Mouse (Mus musculus) adrenal gland, postnatal 36 days (tissue): ENCODE results near the gene Gtf3c2. TPM values are rescaled to one million over a fixed set of nuclear protein-coding genes. Genes with fewer than 3 reads are reported as not detected.

Source experiments
- DNase-seq, 2 experiments: peaks; one replicate each; pipeline ENCODE4 v3.0.0; 2021; ENCODE audit warnings: mixed read lengths in 1 of 2
- total RNA-seq, 2 experiments: library from RNA; stranded (reverse); gene quantifications; 2 replicates each; pipeline ENCODE4 v1.2.3; 2021

Gtf3c2 gene
- total RNA-seq, 2 experiments from 2014 or later = 53.8 to 64.0 TPM

GRCm38 (mm10) chr5:31198616-31199320, 18.8 kb upstream of the Gtf3c2 start:
- peak in 1 of 2 experiments; percentile 7 for DNase-seq

DNA sequence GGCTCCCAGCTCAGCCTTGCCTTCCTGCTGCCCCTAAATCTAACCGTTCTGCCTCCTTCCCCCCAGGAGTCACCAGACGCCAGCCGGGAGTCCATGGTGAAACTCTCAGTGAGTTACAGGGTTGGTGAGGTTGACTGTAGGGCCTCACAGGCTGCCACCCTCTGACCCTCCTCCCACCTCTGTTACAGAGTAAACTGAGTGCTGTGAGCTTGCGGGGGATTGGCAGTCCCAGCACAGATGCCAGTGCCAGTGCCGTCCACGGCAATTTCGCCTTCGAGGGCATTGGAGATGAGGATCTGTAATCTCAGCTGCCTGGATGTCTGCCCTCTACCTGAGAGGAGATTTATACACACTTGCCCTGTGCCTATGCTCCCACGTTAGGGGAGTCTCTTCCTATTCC, 18.2 kb upstream of the Gtf3c2 start:
- DNase-seq = peak in 1 of 2 experiments; percentile 23

DNA sequence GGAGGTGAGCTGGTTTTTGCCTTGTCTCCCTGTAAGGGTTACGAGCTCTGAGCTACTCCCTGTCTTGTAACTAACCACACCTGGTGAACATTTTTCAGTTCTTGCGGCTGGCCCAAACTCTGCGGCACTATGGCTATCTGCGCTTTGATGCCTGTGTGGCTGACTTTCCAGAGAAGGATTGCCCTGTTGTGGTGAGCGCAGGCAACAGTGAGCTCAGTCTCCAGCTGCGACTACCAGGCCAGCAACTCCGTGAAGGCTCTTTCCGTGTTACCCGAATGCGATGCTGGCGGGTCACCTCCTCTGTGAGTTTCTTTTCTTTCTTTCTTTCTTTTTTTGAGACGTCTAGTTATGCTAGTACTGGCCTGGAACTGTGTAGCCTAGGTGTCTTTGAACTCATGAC, 17.1 kb upstream of the Gtf3c2 start:
- DNase-seq = no peak

GRCm38 (mm10) chr5:31196207-31196606, 16.3 kb upstream of the Gtf3c2 start:
- no peak for DNase-seq

GRCm38 (mm10) chr5:31195671-31196070, 15.7 kb upstream of the Gtf3c2 start:
- no peak for DNase-seq

DNA sequence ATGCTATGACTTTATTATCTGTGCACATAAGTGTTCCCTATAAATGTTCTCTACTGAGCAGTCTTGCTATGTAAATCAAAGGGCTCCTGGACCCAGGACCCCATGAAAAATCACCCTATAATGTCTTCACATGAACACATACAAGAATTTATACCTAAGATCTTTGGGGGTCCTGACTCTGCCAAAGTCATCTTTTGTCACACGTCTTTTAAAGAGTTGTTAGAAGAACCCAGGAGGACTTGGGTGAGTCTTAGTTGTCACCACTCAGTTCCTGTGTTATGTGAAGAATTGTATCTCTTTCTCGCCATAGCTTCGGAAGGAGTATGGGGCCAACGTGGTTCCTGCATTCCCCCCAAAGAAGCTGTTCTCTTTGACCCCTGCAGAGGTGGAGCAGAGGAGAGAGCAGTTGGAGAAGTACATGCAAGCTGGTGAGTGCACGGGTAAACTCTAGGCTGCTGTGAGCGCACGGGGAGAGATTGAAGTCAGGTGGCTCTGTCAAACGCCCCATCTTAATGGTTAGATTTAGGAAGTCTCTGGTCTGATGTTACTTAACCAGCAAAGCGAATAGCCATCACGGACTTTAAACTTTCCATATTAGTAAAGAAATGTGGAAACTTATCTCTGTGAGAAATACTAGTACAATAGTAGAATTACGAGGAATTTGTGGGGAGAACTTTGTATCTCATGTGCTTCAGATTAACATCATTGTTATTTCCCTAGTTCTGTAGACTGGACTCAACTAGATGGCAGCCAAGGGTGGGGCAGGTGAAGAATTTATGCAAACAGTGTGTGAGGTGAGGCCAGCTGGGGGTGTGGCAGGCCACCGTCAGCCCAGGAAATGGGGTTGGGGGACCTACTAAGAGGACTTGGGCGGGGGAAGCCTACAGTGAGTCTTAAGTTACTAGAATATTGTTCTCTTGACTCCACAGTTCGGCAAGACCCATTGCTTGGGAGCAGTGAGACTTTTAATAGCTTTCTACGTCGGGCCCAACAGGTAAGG, 14.8 kb upstream of the Gtf3c2 start:
- DNase-seq = no peak

GRCm38 (mm10) chr5:31193631-31194281, 13.8 kb upstream of the Gtf3c2 start:
- no peak for DNase-seq

GRCm38 (mm10) chr5:31192939-31193630, 13.1 kb upstream of the Gtf3c2 start, which contains the start of the genes Snx17 and Eif2b4:
Gene Snx17 (plus strand): TSS chr5:31193227.
Gene Eif2b4 (minus strand): TSS chr5:31193430.
- peak; percentile 99 to 100 for DNase-seq

- DNase-seq = peak; percentile 85 to 86
These were observed 12.3 kb upstream of the Gtf3c2 start for GRCm38 (mm10) chr5:31192045-31192938.

DNA sequence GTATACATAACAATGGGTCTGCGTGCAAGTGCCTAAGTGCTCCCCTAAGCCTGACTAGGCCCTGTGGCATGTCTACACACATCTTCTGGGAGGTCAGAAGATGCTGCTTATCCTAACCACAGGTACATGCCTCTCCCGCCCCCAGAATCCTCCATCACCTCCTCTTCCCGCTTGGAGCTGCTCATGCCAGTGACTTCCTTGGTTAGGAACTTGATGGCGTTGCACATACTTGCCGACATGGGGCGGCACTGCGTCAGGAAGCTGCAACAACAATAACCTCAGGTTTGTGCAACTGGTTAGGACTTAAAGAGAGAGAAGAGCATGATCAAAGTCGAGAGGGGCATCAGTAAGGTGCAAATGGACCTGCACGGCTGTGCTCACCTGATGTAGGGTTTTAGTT, 10.3 kb upstream of the Gtf3c2 start:
- no peak for DNase-seq

GRCm38 (mm10) chr5:31188223-31188840, 8.4 kb upstream of the Gtf3c2 start:
- no peak for DNase-seq

DNA sequence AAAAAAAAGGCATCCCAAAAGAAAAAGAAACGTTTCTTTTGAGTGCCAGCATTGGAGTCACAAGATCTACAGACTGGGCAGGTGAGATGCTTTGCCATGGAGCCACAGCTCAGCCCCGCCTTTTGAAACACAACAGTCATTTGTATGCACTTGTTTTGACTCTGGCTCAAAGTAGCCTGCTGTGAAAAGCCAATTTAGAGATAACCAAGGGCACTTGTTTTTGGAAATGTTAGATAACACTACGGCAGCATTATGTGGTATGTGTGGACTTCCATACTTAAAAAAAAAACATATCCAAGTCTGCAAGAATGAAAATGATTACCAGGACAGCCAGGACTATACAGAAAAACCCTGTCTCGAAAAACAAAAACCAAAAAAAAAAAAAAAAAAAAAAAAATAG, 3.7 kb upstream of the Gtf3c2 start:
- DNase-seq = no peak

DNA sequence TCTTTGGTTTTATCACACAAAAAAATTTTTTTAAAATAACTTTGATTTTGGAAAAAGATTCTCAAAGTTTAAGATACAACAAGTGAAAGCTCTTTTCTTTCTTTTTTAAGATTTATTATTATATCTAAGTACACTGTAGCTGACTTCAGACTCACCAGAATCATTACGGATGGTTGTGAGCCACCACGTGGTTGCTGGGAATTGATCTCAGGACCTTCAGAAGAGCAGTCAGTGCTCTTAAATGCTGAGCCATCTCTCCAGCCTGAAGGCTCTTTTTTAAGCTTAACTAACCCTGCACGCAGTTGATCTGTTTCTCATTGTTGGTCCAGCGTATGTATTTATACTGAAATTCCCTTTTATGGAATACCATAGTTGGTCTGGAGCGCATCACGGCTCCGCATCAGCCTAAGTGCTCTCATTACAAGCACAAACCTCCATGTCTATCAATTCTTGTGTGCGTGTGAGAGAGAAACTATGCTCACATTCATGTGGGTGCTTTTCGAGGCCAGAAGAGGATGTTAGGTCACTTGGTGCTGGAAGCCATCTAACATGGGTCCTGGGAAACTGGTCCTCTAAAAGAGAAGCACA, 1.3 kb upstream of the Gtf3c2 start:
- DNase-seq = no peak

GRCm38 (mm10) chr5:31179301-31179765, 611 bp downstream of the Gtf3c2 start:
- peak in 1 of 2 experiments; percentile 48 for DNase-seq

DNA sequence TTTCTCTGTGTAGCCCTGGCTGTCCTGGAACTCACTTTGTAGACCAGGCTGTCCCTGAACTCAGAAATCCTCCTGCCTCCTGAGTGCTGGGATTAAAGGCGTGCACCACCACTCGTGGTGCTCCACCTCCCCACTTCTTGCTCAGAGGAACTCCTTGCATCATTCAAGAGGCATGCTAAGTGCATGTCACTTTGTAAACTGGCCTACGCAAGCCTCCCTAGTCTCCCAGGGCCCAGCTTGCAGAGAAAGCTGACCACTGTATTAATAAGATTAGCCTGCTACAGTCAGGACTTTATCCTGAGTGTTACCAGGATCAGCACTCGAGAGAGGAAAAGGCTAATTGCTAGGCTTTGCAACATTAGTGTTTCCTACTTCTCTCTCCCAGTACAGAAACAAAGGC, 11.3 kb downstream of the Gtf3c2 start:
- no peak for DNase-seq

GRCm38 (mm10) chr5:31164878-31165277, 15.1 kb downstream of the Gtf3c2 start:
- DNase-seq = no peak

DNA sequence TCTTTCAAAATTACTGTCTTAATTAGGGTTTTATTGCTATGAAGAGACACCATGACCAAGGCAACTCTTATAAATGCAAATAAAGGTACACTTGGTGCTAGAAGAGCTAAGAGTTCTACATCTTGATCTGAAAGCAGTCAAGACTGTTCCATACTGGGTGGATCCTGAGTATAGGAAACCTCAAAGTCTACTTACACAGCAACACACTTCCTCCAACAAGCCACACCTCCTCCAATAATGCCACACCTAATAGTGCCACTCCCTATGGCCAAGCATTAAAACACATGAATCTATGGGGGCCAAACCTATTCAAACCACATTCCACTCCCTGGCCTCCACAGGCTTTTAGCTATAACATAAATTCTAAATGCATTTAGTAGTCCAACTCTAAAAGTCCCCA, 17.5 kb downstream of the Gtf3c2 start:
- DNase-seq = no peak

DNA sequence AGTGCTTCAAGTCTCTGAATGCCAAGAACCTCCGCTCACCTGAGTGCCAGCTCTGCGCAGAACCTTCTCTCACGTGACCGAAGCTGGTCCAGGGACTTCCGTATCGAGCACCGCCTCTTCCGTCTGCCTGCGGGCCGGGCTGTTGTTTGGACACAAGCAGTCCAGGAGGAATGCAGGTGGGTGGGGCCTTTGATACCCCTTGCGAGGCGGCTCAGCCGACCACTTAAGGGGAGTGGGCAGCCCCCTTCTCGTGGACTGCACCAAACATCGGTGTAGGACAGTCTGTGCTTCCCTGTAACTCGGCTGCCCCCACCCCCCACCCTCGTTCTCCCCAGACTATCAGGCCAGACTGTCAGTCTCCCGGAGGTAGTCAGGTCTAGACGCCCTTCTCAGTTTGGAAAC, 25.8 kb downstream of the Gtf3c2 start, which contains the start of gene Mpv17:
Gene Mpv17, minus strand, starts transcription at position 100 of the 402 bp plus-strand sequence.
- DNase-seq = peak; percentile 86 to 88

- peak in 1 of 2 experiments; percentile 7 for DNase-seq
These were observed 26.3 kb downstream of the Gtf3c2 start for GRCm38 (mm10) chr5:31153516-31154151.
